Mouse (Mus musculus): ENCODE measurements around the gene Hnrnpdl. TPM values are rescaled to one million over a fixed set of nuclear protein-coding genes. Genes with fewer than 3 reads are reported as not detected.

Gene Hnrnpdl
- total RNA-seq, 2 experiments from 2014 or later = 60.9 to 70.1 TPM

- intact Hi-C loops (cut with DNase I) = no loop called here
- no peak for DNase-seq
Observed at GRCm38 (mm10) chr5:100012599-100012998, 26.9 kb downstream of the Hnrnpdl start.

DNA sequence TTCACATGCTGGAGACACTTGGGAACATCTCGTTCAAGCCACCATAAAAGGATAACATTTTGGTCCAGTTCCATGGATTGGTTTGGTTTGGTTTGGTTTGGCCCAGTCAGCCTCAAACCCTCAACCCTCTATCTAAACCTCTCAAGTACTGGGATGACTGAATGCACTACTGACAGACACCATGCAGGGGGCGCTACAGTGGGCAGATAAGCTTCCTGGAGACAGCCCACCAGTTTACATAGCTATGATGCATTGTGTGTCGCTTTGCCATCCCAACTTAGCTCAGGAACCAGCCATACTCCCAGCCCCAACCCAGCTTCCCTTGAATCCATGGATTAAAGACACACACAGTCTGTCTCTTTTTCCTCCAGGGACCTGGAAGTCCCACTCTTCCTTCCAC, 31.0 kb downstream of the Hnrnpdl start:
- DNase-seq = no peak
- intact Hi-C loops (cut with DNase I) = no loop called here

- intact Hi-C loops (cut with DNase I) = no loop called here
- DNase-seq = no peak
Observed at GRCm38 (mm10) chr5:100007040-100007375, 32.5 kb downstream of the Hnrnpdl start.

GRCm38 (mm10) chr5:100006324-100007039, 33.0 kb downstream of the Hnrnpdl start:
- intact Hi-C loops (cut with DNase I) = no loop called here
- no peak for DNase-seq

GRCm38 (mm10) chr5:100005896-100006295, 33.6 kb downstream of the Hnrnpdl start:
- intact Hi-C loops (cut with DNase I) = no loop called here
- DNase-seq = no peak

DNA sequence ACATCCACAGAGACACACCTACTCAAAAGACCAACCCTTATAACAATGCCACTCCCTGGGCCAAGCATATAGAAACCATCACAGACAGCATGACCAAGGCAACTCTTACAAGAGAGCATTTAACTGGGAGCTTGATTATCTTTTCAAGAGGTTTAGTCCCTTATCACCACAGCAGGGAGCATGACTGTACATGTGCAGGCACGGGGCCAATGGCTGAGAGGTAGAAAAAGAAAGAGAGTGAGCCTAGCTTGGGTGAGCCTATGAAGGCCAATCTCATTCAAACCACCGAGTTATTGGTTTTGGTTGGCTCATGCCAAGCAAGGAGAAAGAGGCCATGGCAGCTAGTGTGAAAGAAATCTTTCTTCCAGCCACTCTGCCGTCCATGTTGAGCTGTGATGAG, 34.0 kb downstream of the Hnrnpdl start:
- intact Hi-C loops (cut with DNase I) = no loop called here
- peak in 1 of 2 experiments; percentile 13 for DNase-seq

- intact Hi-C loops (cut with DNase I) = no loop called here
- DNase-seq = no peak
Observed at GRCm38 (mm10) chr5:100003895-100004294, 35.6 kb downstream of the Hnrnpdl start.

- intact Hi-C loops (cut with DNase I) = no loop called here
- no peak for DNase-seq
Observed at GRCm38 (mm10) chr5:100000500-100000899, 39.0 kb downstream of the Hnrnpdl start.

- intact Hi-C loops (cut with DNase I) = no loop called here
- DNase-seq = no peak
Observed at GRCm38 (mm10) chr5:100000048-100000447, 39.4 kb downstream of the Hnrnpdl start.

DNA sequence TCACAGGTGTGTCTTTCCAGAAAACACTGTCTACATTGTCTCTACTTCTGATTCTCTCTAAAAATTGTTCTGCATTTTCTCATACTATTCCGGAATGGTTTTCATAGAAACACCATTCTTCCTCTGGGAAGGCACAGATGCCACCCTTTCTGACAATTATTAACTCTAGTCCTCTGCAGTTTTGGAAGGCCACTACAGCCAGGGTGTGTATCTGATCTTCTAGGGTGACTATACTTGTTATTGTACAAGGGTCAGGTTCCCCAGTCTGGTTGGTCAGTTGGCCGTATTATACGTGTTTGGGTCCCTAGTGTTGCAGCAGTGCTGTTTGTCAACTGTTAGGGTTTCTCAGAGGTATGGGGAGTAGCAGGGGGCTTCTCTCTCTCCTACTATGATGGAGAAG, 44.8 kb downstream of the Hnrnpdl start:
- intact Hi-C loops (cut with DNase I) = no loop called here
- no peak for DNase-seq

DNA sequence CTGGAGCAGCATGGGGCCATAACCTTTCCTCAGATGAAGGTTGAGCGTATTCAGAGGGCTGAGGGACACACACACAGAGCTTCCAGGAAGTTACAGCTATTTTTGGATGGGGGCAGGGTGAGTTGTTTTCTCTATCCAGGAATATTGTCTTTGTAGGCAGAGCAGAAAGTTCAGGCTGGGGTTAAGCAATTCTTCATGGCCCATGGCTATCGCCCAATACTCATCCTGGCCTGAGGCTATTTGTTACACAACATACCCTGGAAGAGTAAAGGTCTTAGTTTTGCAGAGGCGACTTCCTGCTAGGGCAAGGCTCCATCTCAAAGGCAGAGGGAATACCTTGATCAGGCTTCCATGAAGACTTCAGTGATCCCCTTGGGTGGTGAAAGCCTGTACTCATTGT, 45.3 kb downstream of the Hnrnpdl start:
- DNase-seq = no peak
- intact Hi-C loops (cut with DNase I) = no loop called here

Other genes with a start within 250 kb of the Hnrnpdl start
- gene Vamp9, start 133.4 kb downstream of the Hnrnpdl start, total RNA-seq (2021) = not detected
- gene Hnrnpd, start 60.7 kb downstream of the Hnrnpdl start, total RNA-seq (2021) = 100 to 1,000 TPM in 1 of 2 experiments, 10 to 100 TPM in 1; 93.8 to 101 TPM
- gene 4930524J08Rik, start 60.6 kb downstream of the Hnrnpdl start, total RNA-seq (2021) = 1 to 10 TPM in 1 of 2 experiments, under 1 TPM in 1; 0.50 to 1.5 TPM
- 1 to 10 TPM; 9.2 to 9.5 TPM for gene Enoph1, start 321 bp upstream of the Hnrnpdl start, total RNA-seq (2021)
- gene Tmem150c, start 120.1 kb upstream of the Hnrnpdl start, total RNA-seq (2021) = 1 to 10 TPM; 5.1 to 5.6 TPM

Measured in heart, postnatal 14 days (tissue).